Mouse (Mus musculus) lung, adult 2 months (tissue): Measurements from ENCODE around the gene Foxn4.

ENCODE experiments used
- CTCF ChIP-seq: fragments of 200-500 bp; IDR thresholded peaks from 2 replicates; pipeline ENCODE4 v1.5.1; 2011; ENCODE audit warnings: mild to moderate bottlenecking, low read length, control low read depth; ENCODE audit not compliant: insufficient read depth
- POLR2A ChIP-seq: fragments of 200-500 bp; IDR thresholded peaks from 2 replicates; pipeline ENCODE4 v1.6.1; 2011; ENCODE audit warnings: low read depth, mild to moderate bottlenecking, control low read depth, low read length, borderline replicate concordance; ENCODE audit errors: extremely low read depth

DNA sequence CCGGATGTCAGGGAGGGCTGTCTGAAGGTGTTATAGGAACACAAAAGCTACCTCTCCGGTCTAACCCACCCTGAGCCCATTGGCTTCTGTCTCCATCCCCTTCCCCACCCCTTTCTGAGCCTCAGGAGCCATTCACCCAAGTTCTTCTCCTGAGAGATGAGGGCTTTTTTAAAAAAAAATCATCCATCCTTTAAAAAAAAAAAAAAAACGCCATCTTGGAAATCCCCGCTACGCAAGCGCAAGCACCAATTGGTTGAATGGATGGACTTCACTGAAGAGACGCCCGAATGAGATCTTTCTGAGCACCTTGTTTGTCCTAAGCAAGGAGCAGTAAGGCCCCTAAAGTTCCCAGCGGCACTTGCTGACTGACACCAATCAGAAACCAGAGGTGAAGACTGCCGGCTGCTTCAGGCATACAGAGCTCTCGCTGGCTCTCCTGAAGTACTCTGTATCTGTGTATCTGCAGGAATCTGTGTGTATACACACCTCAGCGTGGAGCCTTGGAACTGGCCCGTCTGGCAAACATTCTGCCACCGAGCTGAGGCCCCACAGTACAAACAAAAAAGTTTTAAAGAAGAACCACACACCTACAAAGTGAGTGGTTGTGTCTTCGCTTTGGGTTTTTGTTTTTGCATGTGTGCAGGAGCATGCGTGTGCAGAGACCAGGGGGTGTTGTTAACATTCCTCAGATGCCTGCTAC lies 13.4 kb upstream of the Foxn4 start:
- TF ChIP-seq POLR2A (no peak), CTCF (no peak)
